Mouse (Mus musculus): Measurements from ENCODE around the gene Lama2. TPM values are rescaled to one million over a fixed set of nuclear protein-coding genes. Genes with fewer than 3 reads are reported as not detected.

Gene Lama2
- polyA plus RNA-seq, 1 experiment from 2014 or later = 3.8 TPM

DNA sequence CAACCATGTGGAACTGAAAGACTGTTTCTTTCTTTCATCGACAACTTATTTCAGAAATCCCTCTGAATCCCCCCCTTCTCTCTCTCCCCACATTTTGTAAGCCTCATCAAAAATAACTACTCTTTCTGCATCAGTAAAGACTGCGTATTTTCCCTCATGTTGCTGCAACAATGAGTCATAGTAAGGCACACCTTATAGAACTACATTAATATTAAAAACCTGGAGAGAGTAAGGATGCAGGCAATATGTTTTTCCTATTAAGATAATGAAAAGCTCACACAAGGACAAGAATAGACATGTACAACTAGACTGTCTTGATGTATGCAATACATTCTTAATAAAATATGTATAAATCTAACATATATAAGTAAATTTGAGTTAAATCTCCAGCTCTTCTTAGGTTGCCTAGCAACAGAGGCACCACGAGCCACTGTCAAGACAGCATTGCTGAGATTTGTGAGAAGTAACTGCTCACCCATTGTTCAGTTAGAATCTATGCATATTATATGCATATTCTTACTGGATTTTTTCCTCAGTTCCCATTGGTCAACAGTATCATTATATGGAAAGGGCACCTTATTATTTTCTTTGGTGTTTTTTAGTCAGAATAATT lies 110.6 kb downstream of the Lama2 start:
- H3K9ac ChIP-seq (replicated peaks) = no peak overlapping the region
- no peak overlapping the region for H3K4me3 ChIP-seq
- H3K27ac ChIP-seq (replicated peaks) = no peak overlapping the region
- no peaks in the 10 kb centered on the region for H3K4me1 ChIP-seq
- no peaks in the 10 kb centered on the region for H3K27me3 ChIP-seq
- no peak overlapping the region for H3K4me2 ChIP-seq (replicated peaks)
- peak; percentile 86 for ATAC-seq (replicated peaks)
- H3K36me3 ChIP-seq = no peaks in the 10 kb centered on the region
- WGBS = 55% methylated on average over 3 of the region's 3 CpGs
- no peaks in the 10 kb centered on the region for H3K9me3 ChIP-seq

DNA sequence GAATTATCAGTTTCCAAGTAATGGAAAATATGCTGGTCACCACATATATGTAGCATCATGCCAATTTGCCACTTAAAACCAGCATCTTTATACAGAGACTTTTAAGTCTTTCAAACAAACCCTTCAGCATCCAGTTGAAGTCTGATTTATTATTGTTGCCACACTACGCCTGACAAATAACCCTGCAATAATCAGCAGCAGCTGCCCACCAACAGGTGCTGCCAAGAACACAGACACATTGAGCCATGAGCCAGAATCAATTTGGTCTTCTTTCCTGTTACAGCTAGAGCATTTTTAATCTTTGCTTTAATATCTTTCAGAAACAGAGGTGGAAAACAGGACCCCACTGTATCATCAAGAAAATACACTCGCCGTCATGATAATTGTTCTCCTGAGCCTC lies 118.7 kb downstream of the Lama2 start:
- Histone ChIP-seq H3K36me3 (no peaks in the 10 kb centered on the region), H3K4me1 (no peaks in the 10 kb centered on the region), H3K9me3 (no peaks in the 10 kb centered on the region), H3K27ac (replicated peaks) (no peak overlapping the region), H3K4me3 (no peak overlapping the region), H3K4me2 (replicated peaks) (no peak overlapping the region), H3K27me3 (no peaks in the 10 kb centered on the region), H3K9ac (replicated peaks) (no peak overlapping the region)
- WGBS = 77% methylated on average over 3 of the region's 3 CpGs
- no peak for ATAC-seq (replicated peaks)

DNA sequence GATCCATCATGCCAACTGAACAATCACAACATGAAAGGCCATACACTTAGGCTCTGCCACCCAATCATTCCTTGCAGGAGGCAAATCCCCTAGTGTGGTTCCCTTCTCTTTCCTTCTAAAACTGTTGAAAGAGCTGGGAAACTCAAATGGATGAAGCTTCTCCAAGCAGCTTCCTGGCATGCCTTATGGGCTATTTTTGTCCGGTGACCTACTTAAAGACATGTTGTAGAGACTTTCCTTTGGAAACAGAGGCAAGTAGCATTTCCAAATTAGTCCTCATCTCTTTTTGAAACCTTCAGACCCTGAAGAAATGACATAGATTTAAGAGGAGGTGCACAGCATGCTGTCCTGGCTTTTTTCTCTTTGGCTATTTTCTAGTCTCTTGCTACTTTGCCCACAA lies 131.1 kb downstream of the Lama2 start:
- no peaks in the 10 kb centered on the region for H3K36me3 ChIP-seq
- WGBS = 82% methylated on average over 1 of the region's 1 CpGs
- H3K4me1 ChIP-seq = no peaks in the 10 kb centered on the region
- H3K9me3 ChIP-seq = no peaks in the 10 kb centered on the region
- ATAC-seq (replicated peaks) = no peak
- H3K27ac ChIP-seq (replicated peaks) = no peak overlapping the region
- H3K4me2 ChIP-seq (replicated peaks) = no peak overlapping the region
- no peak overlapping the region for H3K9ac ChIP-seq (replicated peaks)
- H3K27me3 ChIP-seq = no peaks in the 10 kb centered on the region
- no peak overlapping the region for H3K4me3 ChIP-seq

DNA sequence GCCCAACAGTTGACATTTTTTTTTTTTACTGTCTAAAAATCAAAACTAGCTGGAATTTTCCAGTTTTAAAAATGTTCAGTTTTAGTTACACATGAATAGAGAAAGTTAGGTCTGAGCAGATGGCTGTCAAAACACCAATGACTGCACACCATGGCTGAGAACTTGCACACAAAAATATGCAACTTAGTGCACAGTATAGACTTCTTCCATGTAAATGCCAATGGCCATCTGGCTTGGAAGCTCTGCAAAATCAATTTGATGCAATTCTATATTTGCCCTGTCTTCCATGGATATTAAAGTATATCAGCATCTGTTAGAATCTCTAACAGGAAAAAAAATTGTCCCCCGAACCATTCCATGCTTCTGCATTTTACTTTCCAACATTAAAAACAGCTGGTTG lies 135.5 kb downstream of the Lama2 start:
- ATAC-seq (replicated peaks) = no peak
- no peak overlapping the region for H3K4me2 ChIP-seq (replicated peaks)
- no peak overlapping the region for H3K4me3 ChIP-seq
- 80% methylated on average over 1 of the region's 1 CpGs for WGBS
- H3K4me1 ChIP-seq = no peaks in the 10 kb centered on the region
- H3K9ac ChIP-seq (replicated peaks) = no peak overlapping the region
- H3K27me3 ChIP-seq = no peaks in the 10 kb centered on the region
- no peaks in the 10 kb centered on the region for H3K9me3 ChIP-seq
- H3K27ac ChIP-seq (replicated peaks) = no peak overlapping the region
- H3K36me3 ChIP-seq = no peaks in the 10 kb centered on the region

DNA sequence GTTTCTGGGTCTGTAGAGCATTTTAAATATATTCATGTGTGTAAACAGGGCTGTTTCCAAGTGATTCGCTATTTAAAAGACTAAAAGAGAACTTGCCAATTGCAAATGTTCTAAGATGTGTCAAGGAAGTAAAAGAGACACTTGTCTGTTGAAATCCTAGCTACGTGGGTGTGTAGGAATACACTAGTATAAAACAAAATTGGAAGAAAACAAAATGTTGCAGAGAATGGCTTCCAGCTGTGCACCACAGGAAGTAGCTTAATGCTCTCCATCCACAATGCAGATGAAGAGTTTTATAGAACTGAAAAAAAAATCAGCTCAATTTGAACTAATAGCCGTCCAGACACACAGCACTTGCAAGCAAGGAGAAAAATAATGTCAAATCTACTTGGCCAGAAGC lies 144.0 kb downstream of the Lama2 start:
- no peaks in the 10 kb centered on the region for H3K4me1 ChIP-seq
- no peak overlapping the region for H3K4me3 ChIP-seq
- no peak overlapping the region for H3K4me2 ChIP-seq (replicated peaks)
- WGBS = 27% methylated on average over 3 of the region's 3 CpGs
- no peak overlapping the region for H3K9ac ChIP-seq (replicated peaks)
- no peaks in the 10 kb centered on the region for H3K36me3 ChIP-seq
- H3K27ac ChIP-seq (replicated peaks) = no peak overlapping the region
- no peak for ATAC-seq (replicated peaks)
- H3K27me3 ChIP-seq = no peaks in the 10 kb centered on the region
- H3K9me3 ChIP-seq = no peaks in the 10 kb centered on the region

DNA sequence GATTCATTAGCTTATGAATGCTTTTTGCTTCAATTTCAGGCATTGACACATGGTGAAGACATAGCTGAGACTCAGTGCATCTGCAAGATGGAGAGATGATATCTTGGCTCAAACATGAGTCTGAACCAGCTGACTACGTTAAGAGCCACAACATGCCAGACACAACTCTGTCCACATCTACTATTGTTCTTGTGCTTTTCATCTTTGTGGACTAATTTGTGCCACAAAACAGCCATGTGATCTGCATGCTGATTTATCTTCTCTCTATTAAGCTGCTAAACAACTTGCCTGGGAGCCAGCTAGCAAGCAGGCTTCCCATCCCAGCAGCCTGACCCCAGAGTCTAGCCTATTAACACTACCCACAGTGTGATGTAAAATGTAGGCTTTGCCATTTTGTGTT lies 151.3 kb downstream of the Lama2 start:
- WGBS = 12% methylated on average over 1 of the region's 1 CpGs
- H3K36me3 ChIP-seq = no peaks in the 10 kb centered on the region
- no peaks in the 10 kb centered on the region for H3K9me3 ChIP-seq
- no peak overlapping the region for H3K4me3 ChIP-seq
- ATAC-seq (replicated peaks) = peak; percentile 96
- H3K27ac ChIP-seq (replicated peaks) = no peak overlapping the region
- peaks cover 5% of the 10 kb centered on the region; the same call in 1 of the 2 replicates for H3K4me1 ChIP-seq
- H3K27me3 ChIP-seq = no peaks in the 10 kb centered on the region
- H3K9ac ChIP-seq (replicated peaks) = no peak overlapping the region
- H3K4me2 ChIP-seq (replicated peaks) = no peak overlapping the region

DNA sequence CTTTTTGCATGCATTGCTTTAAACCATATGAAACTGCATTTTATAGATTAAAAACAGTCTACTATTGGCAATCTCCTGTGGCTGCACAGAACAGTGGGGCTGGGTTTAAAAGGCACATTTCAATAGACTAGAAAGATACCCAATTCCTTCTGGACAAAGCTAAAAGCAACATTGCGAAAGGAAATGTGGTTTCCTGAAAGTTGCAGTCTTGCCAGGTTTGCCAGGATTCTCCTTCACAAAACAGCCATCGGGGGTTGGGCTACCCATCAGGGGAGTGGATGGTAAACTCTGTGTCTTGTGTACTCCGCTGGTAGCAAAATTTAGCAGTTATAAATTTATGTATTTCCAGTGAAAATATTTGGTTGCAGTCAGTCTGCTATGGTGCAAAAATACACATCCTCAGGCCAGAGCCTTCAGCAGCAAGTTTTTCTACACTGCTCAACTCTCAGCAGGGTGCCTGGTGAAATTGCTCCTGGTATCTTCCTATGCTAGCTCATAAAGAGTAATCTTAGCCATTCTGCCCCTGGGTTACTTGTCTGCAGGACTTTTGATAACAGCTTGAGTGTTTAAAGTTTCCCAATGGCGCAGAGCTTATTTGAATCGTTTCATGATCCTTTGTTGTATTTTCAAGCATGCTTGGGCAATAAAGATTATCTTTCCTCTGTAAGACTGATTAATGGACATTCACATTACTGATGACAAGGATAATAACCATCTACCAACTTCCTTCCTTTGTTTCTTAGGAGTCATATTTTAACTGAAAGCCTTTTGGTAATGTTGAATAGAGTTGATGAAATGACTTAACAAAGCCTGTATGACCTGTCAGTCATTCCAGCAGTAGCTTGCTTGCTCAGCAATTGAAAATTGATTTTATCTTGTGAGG lies 205.7 kb downstream of the Lama2 start:
- Histone ChIP-seq H3K4me3 (no peak overlapping the region), H3K4me2 (replicated peaks) (no peak overlapping the region), H3K27ac (replicated peaks) (no peak overlapping the region), H3K9me3 (no peaks in the 10 kb centered on the region), H3K27me3 (no peaks in the 10 kb centered on the region), H3K36me3 (no peaks in the 10 kb centered on the region), H3K4me1 (no peaks in the 10 kb centered on the region), H3K9ac (replicated peaks) (no peak overlapping the region)
- 68% methylated on average over 5 of the region's 5 CpGs for WGBS
- ATAC-seq (replicated peaks) = no peak

DNA sequence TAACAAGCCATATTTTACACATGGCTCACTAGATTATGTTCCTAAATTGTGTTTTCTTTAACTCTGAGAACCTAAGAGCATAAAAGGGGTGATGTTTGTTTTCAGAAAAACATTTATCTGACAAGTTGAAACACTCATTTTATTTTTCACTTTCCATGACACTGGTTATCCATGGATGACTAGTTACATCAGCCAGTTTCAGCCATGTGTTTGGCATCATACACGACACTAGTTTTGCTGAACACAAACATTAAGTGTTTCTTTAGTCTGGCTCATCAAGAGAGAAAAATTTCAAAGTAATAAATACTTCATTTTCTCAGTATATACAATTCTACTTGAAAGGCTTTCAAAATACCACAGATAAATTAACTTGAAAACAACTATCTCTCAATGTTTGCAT lies 228.8 kb downstream of the Lama2 start:
- no peaks in the 10 kb centered on the region for H3K27me3 ChIP-seq
- no peaks in the 10 kb centered on the region for H3K4me1 ChIP-seq
- H3K9ac ChIP-seq (replicated peaks) = no peak overlapping the region
- ATAC-seq (replicated peaks) = no peak
- no peak overlapping the region for H3K27ac ChIP-seq (replicated peaks)
- no peak overlapping the region for H3K4me2 ChIP-seq (replicated peaks)
- no peaks in the 10 kb centered on the region for H3K9me3 ChIP-seq
- H3K36me3 ChIP-seq = no peaks in the 10 kb centered on the region
- 85% methylated on average over 1 of the region's 1 CpGs for WGBS
- no peak overlapping the region for H3K4me3 ChIP-seq

DNA sequence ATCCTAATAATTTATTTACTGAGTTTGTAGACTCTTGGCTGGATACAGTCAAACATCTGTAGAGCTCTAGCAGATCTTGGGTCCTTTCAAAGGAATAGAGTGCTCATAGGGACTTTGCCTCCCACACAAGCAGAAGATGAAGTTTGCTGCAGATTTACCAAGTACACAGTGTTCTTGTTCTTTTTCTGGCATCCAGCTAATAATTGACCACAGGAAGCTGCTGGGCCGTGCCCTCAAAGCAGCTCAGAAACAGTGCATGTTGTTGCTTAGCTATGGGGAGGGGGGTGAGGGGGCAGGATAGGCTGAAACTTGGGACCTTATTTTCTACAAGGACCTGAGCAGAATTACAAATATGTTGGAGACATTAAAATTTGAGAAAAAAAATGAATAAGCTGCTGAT lies 232.0 kb downstream of the Lama2 start:
- no peaks in the 10 kb centered on the region for H3K27me3 ChIP-seq
- H3K4me2 ChIP-seq (replicated peaks) = no peak overlapping the region
- WGBS = 36% methylated on average over 1 of the region's 1 CpGs
- ATAC-seq (replicated peaks) = no peak
- H3K27ac ChIP-seq (replicated peaks) = no peak overlapping the region
- no peaks in the 10 kb centered on the region for H3K4me1 ChIP-seq
- no peaks in the 10 kb centered on the region for H3K36me3 ChIP-seq
- H3K9ac ChIP-seq (replicated peaks) = no peak overlapping the region
- no peaks in the 10 kb centered on the region for H3K9me3 ChIP-seq
- no peak overlapping the region for H3K4me3 ChIP-seq

DNA sequence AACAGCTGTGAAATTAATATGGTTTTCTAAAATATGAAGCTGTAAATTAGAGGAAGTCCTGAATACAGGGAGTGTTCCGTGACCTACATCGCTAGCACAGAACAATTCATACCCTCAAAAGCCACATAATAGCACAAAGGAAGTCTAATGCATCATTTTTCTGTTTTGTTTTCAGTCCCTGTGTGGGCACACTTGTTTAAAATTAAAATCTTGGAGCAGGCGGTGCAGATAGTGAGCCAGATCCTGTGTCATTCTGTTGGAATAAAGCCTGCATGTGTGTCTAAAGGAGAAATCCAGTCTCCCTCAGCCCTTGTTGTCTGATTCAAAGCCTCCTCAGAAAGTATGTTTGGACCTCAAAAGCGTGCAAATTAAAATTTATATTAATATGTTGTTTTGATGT lies 234.9 kb downstream of the Lama2 start:
- Histone ChIP-seq H3K4me3 (no peak overlapping the region), H3K27ac (replicated peaks) (no peak overlapping the region), H3K4me2 (replicated peaks) (no peak overlapping the region), H3K9me3 (no peaks in the 10 kb centered on the region), H3K27me3 (no peaks in the 10 kb centered on the region), H3K9ac (replicated peaks) (no peak overlapping the region), H3K4me1 (no peaks in the 10 kb centered on the region), H3K36me3 (no peaks in the 10 kb centered on the region)
- no peak for ATAC-seq (replicated peaks)
- 83% methylated on average over 4 of the region's 4 CpGs for whole genome bisulfite sequencing

DNA sequence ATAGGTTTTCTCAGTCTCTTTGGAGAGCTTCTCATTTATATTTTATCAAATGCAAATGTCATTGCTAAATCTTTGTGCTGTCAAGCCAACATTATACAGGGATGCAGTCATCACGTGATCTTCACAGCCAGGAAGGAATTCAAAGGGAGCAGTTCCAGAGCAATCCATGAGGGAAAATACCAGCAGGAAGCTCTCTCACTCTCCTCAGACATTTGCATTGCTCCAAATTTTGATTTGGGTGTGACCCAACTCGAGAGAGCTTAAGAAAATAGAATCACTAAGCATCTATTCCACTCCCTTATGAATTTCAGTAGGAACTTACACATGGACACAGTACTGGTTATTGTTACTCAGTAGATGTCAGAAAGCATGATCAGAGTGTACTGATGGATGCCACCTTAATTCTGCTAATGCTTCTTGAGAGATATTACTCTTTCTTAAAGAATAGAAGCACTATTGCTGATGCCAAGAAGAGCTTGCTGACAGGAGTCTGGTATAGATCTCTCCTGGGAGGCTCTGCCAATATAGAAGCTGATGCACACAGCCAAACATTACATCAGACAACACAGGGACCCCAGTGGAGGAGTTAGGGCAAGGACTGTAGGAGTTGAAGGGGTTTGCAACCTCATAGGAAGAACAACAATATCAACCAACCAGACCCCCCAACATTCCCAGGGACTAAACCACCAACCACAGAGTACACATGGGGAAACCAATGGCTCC lies 236.5 kb downstream of the Lama2 start:
- Histone ChIP-seq H3K9me3 (no peaks in the 10 kb centered on the region), H3K9ac (replicated peaks) (no peak overlapping the region), H3K27ac (replicated peaks) (no peak overlapping the region; the same call in 1 of the 2 replicates), H3K36me3 (no peaks in the 10 kb centered on the region), H3K4me2 (replicated peaks) (no peak overlapping the region), H3K27me3 (no peaks in the 10 kb centered on the region), H3K4me3 (no peak overlapping the region), H3K4me1 (no peaks in the 10 kb centered on the region)
- 56% methylated on average over 2 of the region's 2 CpGs for WGBS
- ATAC-seq (replicated peaks) = peak; percentile 79

DNA sequence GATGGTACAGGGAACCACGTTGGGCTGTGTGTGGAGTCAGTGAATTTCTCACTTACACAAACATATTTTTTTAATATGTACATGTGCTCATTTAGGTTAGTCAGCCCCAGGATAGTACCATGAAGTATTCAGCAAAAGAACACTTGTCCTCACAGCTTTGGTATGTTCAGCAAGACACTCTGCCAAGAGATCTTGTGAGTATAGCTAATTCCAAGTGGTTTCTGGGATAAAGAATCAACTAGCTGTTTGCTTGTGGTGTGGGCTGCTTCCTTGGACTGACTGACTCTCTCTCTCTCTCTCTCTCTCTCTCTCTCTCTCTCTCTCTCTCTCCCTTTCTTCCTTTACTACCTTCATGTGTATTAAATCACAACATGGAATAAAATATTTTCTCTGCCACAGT lies 241.3 kb downstream of the Lama2 start:
- 58% methylated on average over 1 of the region's 1 CpGs for WGBS
- ATAC-seq (replicated peaks) = no peak
- no peak overlapping the region for H3K4me2 ChIP-seq (replicated peaks)
- H3K9ac ChIP-seq (replicated peaks) = no peak overlapping the region
- H3K27ac ChIP-seq (replicated peaks) = no peak overlapping the region
- H3K4me1 ChIP-seq = no peaks in the 10 kb centered on the region
- no peak overlapping the region for H3K4me3 ChIP-seq
- no peaks in the 10 kb centered on the region for H3K9me3 ChIP-seq
- H3K36me3 ChIP-seq = no peaks in the 10 kb centered on the region
- H3K27me3 ChIP-seq = no peaks in the 10 kb centered on the region

All from forebrain, embryonic 15.5 days (tissue).